Mouse (Mus musculus) heart, adult 2 months (tissue): ENCODE measurements around the gene Prss37.

Source experiments
- EP300 ChIP-seq: fragments of 200-500 bp; IDR thresholded peaks from 2 replicates; pipeline ENCODE4 v1.6.1; 2011; ENCODE audit warnings: low read depth, low read length, control low read depth; ENCODE audit not compliant: insufficient read depth
- POLR2A ChIP-seq: fragments of 200-500 bp; IDR thresholded peaks from 2 replicates; pipeline ENCODE4 v1.6.1; 2011; ENCODE audit warnings: mild to moderate bottlenecking, low read depth, low read length, control low read depth; ENCODE audit not compliant: insufficient read depth

DNA sequence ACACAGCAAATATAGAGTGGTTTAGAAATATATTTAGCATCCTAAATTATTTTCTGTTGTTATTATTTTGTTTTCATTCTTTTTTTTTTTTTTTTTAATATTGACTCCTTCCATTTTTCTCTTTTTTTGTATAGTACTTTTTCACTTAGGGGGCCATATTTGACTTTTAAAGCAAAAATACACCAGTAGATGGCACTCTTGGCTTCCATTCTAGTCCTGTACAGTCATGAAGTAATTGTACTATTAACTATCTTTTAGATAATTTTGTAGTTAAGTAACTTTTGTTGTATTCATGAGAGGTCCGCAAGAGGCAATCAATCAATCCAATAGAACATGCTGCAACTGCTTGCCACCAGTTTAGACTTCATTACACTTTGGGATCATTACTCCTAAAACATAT lies 39.6 kb downstream of the Prss37 start:
- TF ChIP-seq POLR2A (no peak), EP300 (no peak)
